Mouse (Mus musculus): ENCODE results near the gene Slc30a7.

GRCm38 (mm10) chr3:115974228-115974627 is 33.0 kb downstream of the Slc30a7 start:
- TF ChIP-seq CTCF (IDR thresholded peaks at IDR 0.05; ENCODE audit: low read depth) (no peak), EP300 (IDR thresholded peaks at IDR 0.05; ENCODE audit: low read depth) (no peak)
